In the genomic region with DNA sequence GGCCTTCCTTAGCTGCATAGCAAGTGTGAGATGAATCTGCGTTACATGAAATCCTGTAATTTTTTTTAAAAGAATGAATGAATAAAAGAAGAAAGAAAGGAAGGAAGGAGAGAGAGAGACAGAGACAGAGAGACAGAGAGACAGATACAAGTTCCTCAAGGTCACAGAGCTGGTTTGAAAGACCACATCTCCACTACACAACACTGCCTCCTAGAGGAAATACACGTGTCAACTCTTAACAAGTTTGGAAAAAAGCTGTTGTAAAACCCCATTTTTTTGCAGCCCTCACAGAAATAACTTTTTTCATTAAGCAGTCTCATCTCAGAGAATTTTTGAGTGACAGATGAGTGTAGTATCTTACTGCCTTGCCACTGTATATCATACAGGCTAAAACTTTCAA, we compare ENCODE assay signal across 8 mouse cellular contexts. TPM values are rescaled to one million over a fixed set of nuclear protein-coding genes. Genes with fewer than 3 reads are reported as not detected.
DNase-seq lines count a peak whose midpoint lies in the region; ATAC-seq lines count a peak whose summit lies in the region.

No protein-coding gene starts in this region.

- no peaks in the 10 kb centered on the region for H3K36me3 ChIP-seq in heart, embryonic 12.5 days
- H3K36me3 ChIP-seq in neural tube, embryonic 11.5 days (ENCODE audit: control insufficient read depth, insufficient read depth, low read length): no peaks in the 10 kb centered on the region

- no peak overlapping the region for H3K9ac ChIP-seq in heart, embryonic 12.5 days
- no peak overlapping the region for H3K9ac ChIP-seq in neural tube, embryonic 11.5 days (ENCODE audit: low read length)

- 24% methylated on average over 2 of the region's 2 CpGs for WGBS in heart, embryonic 12.5 days
- WGBS in neural tube, embryonic 11.5 days: 38% methylated on average over 2 of the region's 2 CpGs

- peak; percentile 35 for DNase-seq in heart, postnatal 4 days
- DNase-seq in neural tube, embryonic 11.5 days (ENCODE audit: low spot score): peak; percentile 23
- no peak for DNase-seq in neural tube, embryonic 10.5 days (ENCODE audit: extremely low spot score, low spot score)
- peak; percentile 60 for DNase-seq in Muller cell, postnatal 12 days (ENCODE audit: inconsistent ontology term)
- no peak for DNase-seq in spleen, postnatal 4 days (ENCODE audit: low spot score in 2 of 2)
- no peak for DNase-seq in frontal cortex, postnatal 10 days (ENCODE audit: low spot score in 2 of 2)

- no peak for ATAC-seq in heart, embryonic 12.5 days (ENCODE audit: insufficient number of reproducible peaks, low FRiP score)
- no peak for ATAC-seq in neural tube, embryonic 11.5 days (ENCODE audit: insufficient read depth, low FRiP score, low TSS enrichment)
- ATAC-seq in hematopoietic stem cell, adult 5-6 weeks (replicated peaks in 1 of 2; ENCODE audit: insufficient read depth in 1 of 2, low FRiP score in 2 of 2, low TSS enrichment in 1 of 2, low read depth in 1 of 2, poor library complexity in 2 of 2, severe bottlenecking in 2 of 2): peak; percentile 46 to 77; a peak in 1 of 4 replicates

- H3K27ac ChIP-seq in heart, embryonic 12.5 days (ENCODE audit: poor library complexity, severe bottlenecking): no peak overlapping the region
- H3K27ac ChIP-seq in neural tube, embryonic 11.5 days (ENCODE audit: low read depth, low read length): no peak overlapping the region

- no peaks in the 10 kb centered on the region for H3K27me3 ChIP-seq in heart, embryonic 12.5 days (replicated peaks)
- no peaks in the 10 kb centered on the region for H3K27me3 ChIP-seq in neural tube, embryonic 11.5 days (ENCODE audit: control insufficient read depth, insufficient read depth, low read length)

- H3K9me3 ChIP-seq in heart, embryonic 12.5 days (replicated peaks): no peaks in the 10 kb centered on the region
- H3K9me3 ChIP-seq in neural tube, embryonic 11.5 days (ENCODE audit: control insufficient read depth, low read length): no peaks in the 10 kb centered on the region

- H3K4me2 ChIP-seq in heart, embryonic 12.5 days: no peak overlapping the region
- no peak overlapping the region for H3K4me2 ChIP-seq in neural tube, embryonic 11.5 days (ENCODE audit: low read depth)

- H3K4me1 ChIP-seq in heart, embryonic 12.5 days (replicated peaks): no peaks in the 10 kb centered on the region
- no peaks in the 10 kb centered on the region for H3K4me1 ChIP-seq in neural tube, embryonic 11.5 days (ENCODE audit: control insufficient read depth, insufficient read depth, low read length)

- no peak overlapping the region for H3K4me3 ChIP-seq in heart, embryonic 12.5 days
- no peak overlapping the region for H3K4me3 ChIP-seq in neural tube, embryonic 11.5 days (ENCODE audit: low read depth, low read length)

RNA-seq across cellular contexts. Expression of a gene that starts 15.4 kb away (rescaled TPM):
- total RNA-seq in heart, postnatal 4 days (2021): under 1 TPM; 0.19 to 0.61 TPM
- not detected in 2 replicates for polyA plus RNA-seq in heart, embryonic 12.5 days (2016; fragmentation: Nextera tagmentation; extraction: Ambion mirVana)
- not detected in 2 replicates for polyA plus RNA-seq in neural tube, embryonic 11.5 days (2014; fragmentation: Nextera tagmentation; extraction: Ambion mirVana)
- not detected in 2 replicates for total RNA-seq in hematopoietic stem cell, adult 5-6 weeks (2017)

Comparison
In these comparisons a context has a peak if more than half of its experiments do, and no peak if none do; other contexts are left out.
1. DNase-seq: peak in heart, postnatal 4 days (single experiment), neural tube, embryonic 11.5 days (single experiment) and Muller cell, postnatal 12 days (single experiment); none in neural tube, embryonic 10.5 days (single experiment), spleen, postnatal 4 days (0 of 2) and frontal cortex, postnatal 10 days (0 of 2).
2. ATAC-seq: peak in hematopoietic stem cell, adult 5-6 weeks (2 of 2); none in heart, embryonic 12.5 days (single experiment) and neural tube, embryonic 11.5 days (single experiment).